Mouse (Mus musculus) stomach, postnatal 0 days (tissue): ENCODE results near the gene Spire2.

Source experiments
- CTCF ChIP-seq: IDR thresholded peaks from 2 replicates; pipeline ENCODE4 v1.5.1; 2016; ENCODE audit warnings: antibody characterized with exemption, low read depth, mild to moderate bottlenecking, moderate library complexity
- EP300 ChIP-seq: optimal IDR thresholded peaks from 2 replicates; pipeline ENCODE3; 2016; ENCODE audit warnings: antibody characterized with exemption

- no peak for TF ChIP-seq CTCF
- TF ChIP-seq EP300 = no peak
These were observed 50.0 kb downstream of the Spire2 start for GRCm38 (mm10) chr8:123382516-123382915.
